In the genomic region with DNA sequence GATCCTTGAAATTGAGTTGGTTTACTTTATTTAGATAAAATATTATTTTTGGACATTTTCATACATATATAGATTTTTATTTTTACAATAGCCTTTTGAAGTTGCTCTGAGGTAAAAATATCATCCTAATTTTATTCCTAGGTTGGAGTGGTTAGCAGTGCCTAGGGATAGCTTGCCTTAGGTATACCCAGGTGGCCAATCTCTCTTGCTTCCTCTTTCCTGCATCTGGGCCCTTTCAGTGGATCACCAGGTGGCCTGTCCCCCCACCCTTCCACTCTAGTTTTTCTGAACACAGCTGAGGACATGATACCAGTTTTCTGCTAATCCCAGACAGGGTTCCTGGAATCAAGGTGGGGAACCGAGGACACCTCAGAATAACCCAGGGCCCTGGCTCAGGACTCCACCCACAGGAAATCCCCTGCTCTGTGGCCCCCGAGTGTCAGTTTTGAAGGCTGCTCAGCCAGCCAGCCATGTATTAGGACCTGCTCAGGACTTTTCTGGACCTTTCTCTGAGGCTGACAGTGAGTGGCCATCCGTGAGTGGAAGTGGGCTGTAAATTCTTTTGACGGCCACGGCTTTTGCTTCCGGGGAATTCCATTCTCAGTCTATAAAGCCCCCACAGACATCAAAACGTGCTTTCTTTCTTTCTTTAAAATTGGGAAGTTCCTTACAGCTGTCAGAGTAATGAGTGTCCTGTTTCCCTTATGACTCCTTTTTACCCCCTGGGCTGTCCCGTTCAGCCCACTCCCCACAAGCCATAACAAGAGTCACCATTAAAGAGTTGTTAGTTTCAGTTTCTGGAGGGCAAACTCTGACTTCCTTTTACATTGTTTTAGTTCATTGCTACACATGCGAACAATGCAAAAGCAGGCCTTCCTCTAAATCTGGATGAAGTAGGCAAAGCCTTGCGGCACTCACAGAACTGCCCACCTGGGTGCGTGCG, we compare ENCODE assay signal across 15 mouse cellular contexts.
DNase-seq lines count a peak whose midpoint lies in the region; ATAC-seq and TF ChIP-seq lines count a peak whose summit lies in the region.
"Had no signal": no experiment of that assay in that cellular context is flagged by ENCODE, and none has a peak within 500 bp of the region (broad histone marks: within the 10 kb centered on the region; RNA-seq: fewer than 3 reads in every experiment).

No protein-coding gene starts in this region.

- no peak for DNase-seq in heart, adult 11 months
- peak; percentile 29 to 39 for DNase-seq in thymus, adult 18-20 months
- DNase-seq in adrenal gland, adult 8-10 months = no peak
- no peak for DNase-seq in urinary bladder, adult 18-20 months (ENCODE audit: low spot score in 2 of 2)
- no peak for DNase-seq in gastrocnemius, postnatal 10 days
- DNase-seq: gastrocnemius, adult 2 months; layer of hippocampus, postnatal 36 days; lung, adult 2 months had no signal

- no peak; the same call in 1 of the 2 replicates for ATAC-seq in heart, embryonic 16.5 days (replicated peaks; ENCODE audit: extremely low read depth, insufficient read depth, low FRiP score)
- ATAC-seq in liver, embryonic 15.5 days (ENCODE audit: insufficient read depth) = no peak
- ATAC-seq: intestine, postnatal 0 days; midbrain, embryonic 16.5 days had no signal

- peak overlapping the region; percentile 17; the same call in 1 of the 2 replicates for H3K27ac ChIP-seq in heart, embryonic 16.5 days (ENCODE audit: low read length)
- no peak overlapping the region for H3K27ac ChIP-seq in bone marrow macrophage, adult 2 months (ENCODE audit: insufficient read depth, low read depth, low read length)
- no peak overlapping the region for H3K27ac ChIP-seq in liver, embryonic 15.5 days (replicated peaks)
- H3K27ac ChIP-seq: gastrocnemius, adult 2 months; heart, embryonic 15.5 days; stomach, postnatal 0 days had no signal

- H3K4me2 ChIP-seq in heart, embryonic 16.5 days (ENCODE audit: low read depth, low read length) = peak overlapping the region; percentile 28; the same call in 1 of the 2 replicates
- 0 out of 2 replicates have a peak overlapping the region, but pooled peaks have one; percentile 2 for H3K4me2 ChIP-seq in liver, embryonic 15.5 days
- H3K4me2 ChIP-seq: heart, embryonic 15.5 days had no signal

- 65% methylated on average over 12 of the region's 12 CpGs for WGBS in heart, embryonic 16.5 days
- 29% methylated on average over 12 of the region's 12 CpGs for WGBS in liver, embryonic 15.5 days (ENCODE audit: insufficient replicate concordance)

- H3K36me3 ChIP-seq in heart, embryonic 16.5 days (ENCODE audit: control insufficient read depth, insufficient read depth) = no peaks in the 10 kb centered on the region
- H3K36me3 ChIP-seq in liver, embryonic 15.5 days (replicated peaks) = no peaks in the 10 kb centered on the region
- H3K36me3 ChIP-seq: heart, embryonic 15.5 days had no signal

- no peaks in the 10 kb centered on the region for H3K4me1 ChIP-seq in heart, embryonic 16.5 days (ENCODE audit: control insufficient read depth, insufficient read depth, low read length)
- peaks cover 4% of the 10 kb centered on the region; the same call in 1 of the 2 replicates for H3K4me1 ChIP-seq in bone marrow macrophage, adult 2 months (ENCODE audit: control insufficient read depth, insufficient read depth, low read length)
- H3K4me1 ChIP-seq in liver, embryonic 15.5 days (replicated peaks) = no peaks in the 10 kb centered on the region
- H3K4me1 ChIP-seq: heart, embryonic 15.5 days had no signal

- no peak for TF ChIP-seq CTCF in bone marrow macrophage, adult 2 months (IDR thresholded peaks at IDR 0.05; ENCODE audit: low read depth, low read length)

- peaks cover 3% of the 10 kb centered on the region; the same call in 1 of the 2 replicates for H3K9me3 ChIP-seq in heart, embryonic 16.5 days (replicated peaks; ENCODE audit: control insufficient read depth, low read length)
- no peaks in the 10 kb centered on the region for H3K9me3 ChIP-seq in liver, embryonic 15.5 days (replicated peaks)
- H3K9me3 ChIP-seq: heart, embryonic 15.5 days had no signal

- H3K27me3 ChIP-seq in heart, embryonic 16.5 days (ENCODE audit: control insufficient read depth, insufficient read depth, low read length) = no peaks in the 10 kb centered on the region
- H3K27me3 ChIP-seq in liver, embryonic 15.5 days = 0 out of 2 replicates have a peak, but pooled peaks cover 4% of the 10 kb centered on the region
- H3K27me3 ChIP-seq: heart, embryonic 15.5 days had no signal

- no peak overlapping the region for H3K4me3 ChIP-seq in heart, embryonic 16.5 days (ENCODE audit: low read length)
- peak overlapping the region; percentile 27; the same call in 1 of the 2 replicates for H3K4me3 ChIP-seq in bone marrow macrophage, adult 2 months (ENCODE audit: insufficient read depth, low read length)
- H3K4me3 ChIP-seq in liver, embryonic 15.5 days (replicated peaks) = no peak overlapping the region
- H3K4me3 ChIP-seq: gastrocnemius, adult 2 months; heart, embryonic 15.5 days had no signal

- no peak overlapping the region for H3K9ac ChIP-seq in heart, embryonic 16.5 days (ENCODE audit: low read length)
- no peak overlapping the region for H3K9ac ChIP-seq in liver, embryonic 15.5 days
- H3K9ac ChIP-seq: heart, embryonic 15.5 days had no signal

- no peak for TF ChIP-seq POLR2A in bone marrow macrophage, adult 2 months (IDR thresholded peaks at IDR 0.05; ENCODE audit: borderline replicate concordance, low read depth, low read length)

Comparison
In these comparisons a context has a peak if more than half of its experiments do, and no peak if none do; other contexts are left out.
1. DNase-seq: peak in thymus, adult 18-20 months (2 of 2); none in heart, adult 11 months (single experiment), adrenal gland, adult 8-10 months (single experiment), urinary bladder, adult 18-20 months (0 of 2) and gastrocnemius, postnatal 10 days (single experiment).